Mouse (Mus musculus): Measurements from ENCODE around the gene Slc7a1. TPM values are rescaled to one million over a fixed set of nuclear protein-coding genes. Genes with fewer than 3 reads are reported as not detected.

Gene Slc7a1
- 20.0 and 22.5 TPM in 2 replicates for polyA plus RNA-seq (2015; fragmentation: Nextera tagmentation; extraction: Ambion mirVana)

DNA sequence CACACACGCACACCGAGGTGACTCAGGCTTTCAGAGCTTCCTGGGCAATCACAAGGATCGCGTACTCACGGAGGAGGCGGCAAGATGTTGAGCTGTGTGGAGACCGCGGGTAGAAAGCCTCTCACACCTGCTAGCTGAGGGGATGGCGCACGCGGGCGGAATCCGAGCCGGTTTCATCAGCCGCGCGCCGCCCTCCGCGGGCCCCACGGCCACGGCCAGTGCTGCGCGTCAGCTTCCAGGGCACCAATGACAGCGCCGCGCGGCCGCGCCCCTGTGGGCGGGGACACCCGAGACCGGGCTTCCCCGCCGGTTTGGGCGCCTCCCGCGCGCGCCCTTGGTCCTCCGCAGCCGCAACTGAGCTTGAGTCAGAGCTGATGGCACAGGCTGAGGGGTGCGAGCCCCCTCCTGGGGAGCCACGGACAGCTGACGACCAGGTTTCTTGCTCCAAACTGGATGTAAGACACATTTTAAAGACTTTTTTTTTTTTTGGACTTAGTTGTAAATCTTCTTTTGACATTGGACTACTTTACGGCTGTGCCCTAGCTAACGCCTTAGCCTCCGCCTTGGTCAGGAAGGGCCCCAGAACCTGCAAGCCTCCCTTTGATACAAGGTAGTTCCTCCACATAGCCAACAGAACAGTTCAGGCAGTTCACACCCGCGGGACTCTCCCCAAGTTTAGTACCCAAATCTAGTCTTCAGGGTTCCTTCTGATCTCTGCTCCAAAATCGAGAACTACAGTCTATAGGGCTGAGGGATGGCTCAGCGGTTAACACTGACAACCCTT, at the start of gene Slc7a1:
Gene Slc7a1, minus strand, starts transcription at position 245 of the 784 bp plus-strand sequence.
- Histone ChIP-seq H3K27me3 (replicated peaks; ENCODE audit: control insufficient read depth, insufficient read depth, low read length) (no peaks in the 10 kb centered on the region), H3K36me3 (ENCODE audit: control insufficient read depth, insufficient read depth, low read length) (peaks cover 1% of the 10 kb centered on the region; the same call in 1 of the 2 replicates), H3K9me3 (ENCODE audit: control insufficient read depth, low read length) (no peaks in the 10 kb centered on the region), H3K27ac (ENCODE audit: low read length) (peak within 1 kb of the TSS; percentile 78), H3K9ac (ENCODE audit: low read depth, low read length) (peak within 1 kb of the TSS; percentile 89), H3K4me2 (ENCODE audit: low read depth, low read length) (peak within 1 kb of the TSS; percentile 88), H3K4me3 (ENCODE audit: low read length) (peak within 1 kb of the TSS; percentile 90), H3K4me1 (ENCODE audit: control insufficient read depth, insufficient read depth, low read length) (peaks cover 10% of the 10 kb centered on the region; the same call in 1 of the 2 replicates)
- WGBS: 1% methylated on average over 52 of the region's 52 CpGs
- peak; percentile 97 for ATAC-seq

DNA sequence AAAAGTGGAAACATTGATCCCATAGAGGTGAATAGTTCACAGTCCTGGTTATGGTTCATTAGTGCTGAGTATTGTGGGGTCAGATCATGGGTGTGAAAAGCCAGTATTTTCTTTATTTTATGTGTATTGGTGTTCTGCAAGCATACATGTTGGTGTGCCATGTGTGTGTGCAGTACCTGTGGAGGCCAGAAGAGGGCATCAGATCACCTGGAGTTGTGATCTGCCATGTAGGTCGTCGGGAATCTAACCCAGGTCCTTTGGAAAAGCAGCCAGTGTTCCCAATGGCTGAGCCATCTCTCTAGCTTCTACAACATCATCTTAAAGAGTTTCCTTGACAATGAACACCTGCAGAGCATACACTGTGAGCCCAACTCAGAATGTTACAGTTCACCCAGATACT, 45.3 kb upstream of the Slc7a1 start:
- H3K9me3 ChIP-seq (ENCODE audit: control insufficient read depth, low read length): no peaks in the 10 kb centered on the region
- H3K27me3 ChIP-seq (replicated peaks; ENCODE audit: control insufficient read depth, insufficient read depth, low read length): no peaks in the 10 kb centered on the region
- ATAC-seq: no peak
- no peaks in the 10 kb centered on the region for H3K36me3 ChIP-seq (ENCODE audit: control insufficient read depth, insufficient read depth, low read length)
- H3K4me3 ChIP-seq (ENCODE audit: low read length): no peak overlapping the region
- no peak overlapping the region for H3K27ac ChIP-seq (ENCODE audit: low read length)
- no peaks in the 10 kb centered on the region for H3K4me1 ChIP-seq (ENCODE audit: control insufficient read depth, insufficient read depth, low read length)
- H3K4me2 ChIP-seq (ENCODE audit: low read depth, low read length): no peak overlapping the region
- WGBS: 86% methylated on average over 2 of the region's 2 CpGs
- no peak overlapping the region for H3K9ac ChIP-seq (ENCODE audit: low read depth, low read length)

DNA sequence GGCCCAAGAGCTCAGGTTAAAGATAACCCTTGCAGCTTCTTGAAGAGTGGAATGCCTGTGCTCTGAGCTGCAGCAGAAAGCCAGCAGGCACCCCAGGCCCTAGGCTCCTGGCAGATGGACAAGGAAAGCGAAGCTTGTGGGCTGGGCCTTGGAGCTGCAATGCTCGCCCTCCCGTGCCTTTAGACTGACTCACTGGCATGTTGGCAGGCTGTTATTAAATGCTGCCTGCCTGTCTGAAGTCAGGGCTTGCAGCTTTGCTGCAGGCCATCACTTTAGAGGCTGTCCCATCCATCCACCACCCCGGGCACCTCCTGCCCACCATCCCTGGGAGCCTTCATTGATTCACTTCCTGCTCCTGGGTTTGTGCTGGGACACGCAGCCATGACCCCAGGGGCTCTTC, 44.0 kb upstream of the Slc7a1 start:
- H3K4me3 ChIP-seq (ENCODE audit: low read length): no peak overlapping the region
- no peak overlapping the region for H3K4me2 ChIP-seq (ENCODE audit: low read depth, low read length)
- 0 out of 2 replicates have a peak, but pooled peaks have one; percentile 21 for ATAC-seq
- no peaks in the 10 kb centered on the region for H3K4me1 ChIP-seq (ENCODE audit: control insufficient read depth, insufficient read depth, low read length)
- H3K27ac ChIP-seq (ENCODE audit: low read length): no peak overlapping the region
- H3K9ac ChIP-seq (ENCODE audit: low read depth, low read length): no peak overlapping the region
- no peaks in the 10 kb centered on the region for H3K36me3 ChIP-seq (ENCODE audit: control insufficient read depth, insufficient read depth, low read length)
- 74% methylated on average over 5 of the region's 5 CpGs for WGBS
- no peaks in the 10 kb centered on the region for H3K9me3 ChIP-seq (ENCODE audit: control insufficient read depth, low read length)
- no peaks in the 10 kb centered on the region for H3K27me3 ChIP-seq (replicated peaks; ENCODE audit: control insufficient read depth, insufficient read depth, low read length)

DNA sequence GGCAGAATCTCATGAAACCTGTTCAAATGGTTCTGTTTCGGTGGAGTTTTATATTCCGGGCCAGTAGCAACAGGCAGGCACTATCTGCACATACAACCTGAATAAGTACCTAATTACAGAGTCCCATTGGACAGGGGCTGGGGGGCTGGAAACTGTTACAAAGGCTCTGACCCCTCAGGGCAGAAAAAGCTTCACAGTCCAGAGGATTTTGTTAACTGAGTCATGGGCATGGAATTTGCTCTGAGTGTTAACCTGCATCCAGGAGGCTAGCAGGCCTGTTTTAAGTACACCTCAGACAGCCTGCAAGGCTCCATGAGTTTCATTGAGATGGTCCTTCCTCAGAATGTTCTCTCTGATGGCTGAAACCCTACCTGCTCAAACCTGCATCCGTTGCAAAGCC, 36.0 kb upstream of the Slc7a1 start:
- Histone ChIP-seq H3K27ac (ENCODE audit: low read length) (no peak overlapping the region), H3K4me2 (ENCODE audit: low read depth, low read length) (no peak overlapping the region), H3K27me3 (replicated peaks; ENCODE audit: control insufficient read depth, insufficient read depth, low read length) (no peaks in the 10 kb centered on the region), H3K9me3 (ENCODE audit: control insufficient read depth, low read length) (no peaks in the 10 kb centered on the region), H3K36me3 (ENCODE audit: control insufficient read depth, insufficient read depth, low read length) (no peaks in the 10 kb centered on the region), H3K9ac (ENCODE audit: low read depth, low read length) (no peak overlapping the region), H3K4me3 (ENCODE audit: low read length) (no peak overlapping the region), H3K4me1 (ENCODE audit: control insufficient read depth, insufficient read depth, low read length) (no peaks in the 10 kb centered on the region)
- 79% methylated on average over 3 of the region's 3 CpGs for WGBS
- ATAC-seq: no peak

DNA sequence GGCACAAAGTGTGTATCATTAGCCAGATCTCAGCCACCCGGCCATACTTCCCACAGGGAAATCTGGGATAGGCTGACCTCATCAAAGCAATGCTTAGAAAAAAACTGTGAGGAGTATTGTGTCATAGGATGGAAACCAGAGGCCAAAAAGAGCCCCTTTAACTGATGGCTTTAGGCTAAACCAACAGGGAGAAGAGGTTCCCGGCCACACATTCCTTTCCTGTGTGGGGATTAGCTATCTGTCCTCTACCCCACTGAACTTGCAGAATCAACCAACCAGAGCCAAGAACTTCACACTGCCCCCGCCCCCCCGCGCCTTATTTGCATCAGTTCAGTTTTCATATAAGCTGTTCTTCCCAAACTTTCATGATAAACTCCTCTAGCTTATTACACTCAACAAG, 32.4 kb upstream of the Slc7a1 start:
- H3K27me3 ChIP-seq (replicated peaks; ENCODE audit: control insufficient read depth, insufficient read depth, low read length): no peaks in the 10 kb centered on the region
- no peak overlapping the region for H3K9ac ChIP-seq (ENCODE audit: low read depth, low read length)
- no peaks in the 10 kb centered on the region for H3K36me3 ChIP-seq (ENCODE audit: control insufficient read depth, insufficient read depth, low read length)
- H3K9me3 ChIP-seq (ENCODE audit: control insufficient read depth, low read length): no peaks in the 10 kb centered on the region
- ATAC-seq: no peak
- 70% methylated on average over 5 of the region's 5 CpGs for WGBS
- no peak overlapping the region for H3K27ac ChIP-seq (ENCODE audit: low read length)
- H3K4me2 ChIP-seq (ENCODE audit: low read depth, low read length): no peak overlapping the region
- no peak overlapping the region for H3K4me3 ChIP-seq (ENCODE audit: low read length)
- no peaks in the 10 kb centered on the region for H3K4me1 ChIP-seq (ENCODE audit: control insufficient read depth, insufficient read depth, low read length)

DNA sequence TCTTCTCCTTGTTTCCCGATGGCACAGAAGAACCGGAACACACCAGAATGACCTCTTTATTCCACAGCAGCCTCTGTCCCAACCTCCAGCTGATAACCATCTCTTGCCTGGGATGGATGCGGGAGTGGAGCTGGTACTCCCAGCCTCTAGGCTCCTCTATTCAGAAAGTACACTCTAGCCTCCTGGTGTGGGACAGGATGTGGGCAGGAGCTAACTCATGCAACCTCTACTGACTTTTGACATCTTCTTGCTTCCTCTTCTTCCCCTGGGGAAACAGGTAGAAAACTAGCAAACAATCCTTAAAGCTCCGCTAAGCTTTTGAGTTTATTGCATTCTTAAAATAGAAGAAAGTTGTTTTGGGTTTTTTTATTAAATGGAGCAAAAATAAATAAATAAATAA, 29.1 kb upstream of the Slc7a1 start:
- WGBS: 78% methylated on average over 4 of the region's 4 CpGs
- H3K4me1 ChIP-seq (ENCODE audit: control insufficient read depth, insufficient read depth, low read length): no peaks in the 10 kb centered on the region
- no peak overlapping the region for H3K4me3 ChIP-seq (ENCODE audit: low read length)
- H3K9me3 ChIP-seq (ENCODE audit: control insufficient read depth, low read length): no peaks in the 10 kb centered on the region
- no peaks in the 10 kb centered on the region for H3K36me3 ChIP-seq (ENCODE audit: control insufficient read depth, insufficient read depth, low read length)
- no peak overlapping the region for H3K9ac ChIP-seq (ENCODE audit: low read depth, low read length)
- no peak for ATAC-seq
- H3K27me3 ChIP-seq (replicated peaks; ENCODE audit: control insufficient read depth, insufficient read depth, low read length): no peaks in the 10 kb centered on the region
- no peak overlapping the region for H3K4me2 ChIP-seq (ENCODE audit: low read depth, low read length)
- no peak overlapping the region for H3K27ac ChIP-seq (ENCODE audit: low read length)

DNA sequence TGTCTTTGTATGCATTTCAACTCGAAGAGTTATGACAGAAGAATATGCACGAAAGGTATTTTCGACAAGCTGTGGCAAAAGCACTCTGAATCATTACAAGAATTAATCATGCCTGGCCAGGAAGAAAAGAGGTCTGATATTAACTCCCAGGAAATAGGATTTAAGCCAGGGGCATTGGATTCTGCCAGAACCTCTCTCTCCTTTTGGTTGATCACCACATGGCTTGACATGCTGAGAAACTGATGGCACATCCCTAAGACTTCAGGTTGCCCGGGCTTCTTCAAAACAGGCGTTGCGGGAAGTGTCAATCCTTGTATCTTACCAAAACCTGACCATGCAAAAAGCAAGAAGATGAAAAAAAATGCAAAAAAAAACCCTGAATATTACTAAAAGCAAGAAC, 25.4 kb upstream of the Slc7a1 start:
- Histone ChIP-seq H3K36me3 (ENCODE audit: control insufficient read depth, insufficient read depth, low read length) (no peaks in the 10 kb centered on the region), H3K27ac (ENCODE audit: low read length) (no peak overlapping the region), H3K27me3 (replicated peaks; ENCODE audit: control insufficient read depth, insufficient read depth, low read length) (no peaks in the 10 kb centered on the region), H3K4me3 (ENCODE audit: low read length) (no peak overlapping the region), H3K9me3 (ENCODE audit: control insufficient read depth, low read length) (no peaks in the 10 kb centered on the region), H3K4me1 (ENCODE audit: control insufficient read depth, insufficient read depth, low read length) (no peaks in the 10 kb centered on the region), H3K9ac (ENCODE audit: low read depth, low read length) (no peak overlapping the region), H3K4me2 (ENCODE audit: low read depth, low read length) (no peak overlapping the region)
- 74% methylated on average over 6 of the region's 6 CpGs for WGBS
- ATAC-seq: no peak

DNA sequence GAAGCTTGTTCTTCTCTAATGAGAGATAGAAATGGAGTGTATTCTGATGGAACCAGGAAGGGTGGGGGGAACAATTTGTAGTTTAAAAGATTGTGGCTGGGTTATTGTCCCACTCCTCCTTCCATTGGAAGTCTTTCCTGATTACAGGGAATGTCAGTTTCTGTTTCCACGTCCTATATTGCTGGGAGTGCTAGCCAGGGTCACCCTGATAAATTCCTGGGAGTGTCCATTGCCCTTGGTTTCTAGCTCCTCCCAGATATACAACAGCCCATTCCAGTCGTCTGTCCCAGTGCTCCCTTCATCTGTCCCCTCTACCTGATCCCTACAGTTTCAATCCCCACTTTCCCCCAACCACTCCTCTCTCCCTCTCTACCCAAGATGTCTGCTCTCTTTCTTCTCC, 21.6 kb upstream of the Slc7a1 start:
- 45% methylated on average over 2 of the region's 2 CpGs for WGBS

DNA sequence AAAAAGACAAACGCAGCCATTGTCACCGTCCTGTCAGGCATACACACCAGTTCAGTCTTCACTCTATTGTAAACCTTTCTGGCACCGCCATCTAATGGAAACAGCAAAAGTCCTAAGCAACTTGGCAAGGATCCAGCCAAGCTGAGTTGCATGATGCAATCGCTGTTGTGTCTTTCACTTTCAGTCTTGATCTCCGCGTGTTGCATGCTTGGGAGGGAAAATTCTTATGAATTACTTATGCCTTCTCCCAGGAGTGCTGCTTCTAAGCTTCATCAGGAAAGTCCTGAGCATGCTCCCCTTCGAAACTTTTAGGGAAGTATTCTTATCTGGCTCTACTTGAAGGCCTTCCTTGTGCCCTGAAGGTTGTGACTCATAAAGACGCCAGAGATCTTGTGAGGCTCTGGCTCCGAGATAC, 19.4 kb upstream of the Slc7a1 start:
- ATAC-seq: peak; percentile 51; the same call in 1 of the 2 replicates
- H3K36me3 ChIP-seq (ENCODE audit: control insufficient read depth, insufficient read depth, low read length): no peaks in the 10 kb centered on the region
- 69% methylated on average over 9 of the region's 9 CpGs for WGBS
- H3K27ac ChIP-seq (ENCODE audit: low read length): no peak overlapping the region
- no peak overlapping the region for H3K4me2 ChIP-seq (ENCODE audit: low read depth, low read length)
- peaks cover 4% of the 10 kb centered on the region; the same call in 1 of the 2 replicates for H3K9me3 ChIP-seq (ENCODE audit: control insufficient read depth, low read length)
- H3K4me3 ChIP-seq (ENCODE audit: low read length): no peak overlapping the region
- H3K9ac ChIP-seq (ENCODE audit: low read depth, low read length): no peak overlapping the region
- H3K27me3 ChIP-seq (replicated peaks; ENCODE audit: control insufficient read depth, insufficient read depth, low read length): no peaks in the 10 kb centered on the region
- peaks cover 2% of the 10 kb centered on the region; the same call in 1 of the 2 replicates for H3K4me1 ChIP-seq (ENCODE audit: control insufficient read depth, insufficient read depth, low read length)

More for the DNA sequence above, 21.6 kb upstream of the Slc7a1 start:
- Histone ChIP-seq H3K9ac (ENCODE audit: low read depth, low read length) (no peak overlapping the region), H3K9me3 (ENCODE audit: control insufficient read depth, low read length) (peaks cover 4% of the 10 kb centered on the region; the same call in 1 of the 2 replicates), H3K27me3 (replicated peaks; ENCODE audit: control insufficient read depth, insufficient read depth, low read length) (no peaks in the 10 kb centered on the region), H3K4me3 (ENCODE audit: low read length) (no peak overlapping the region), H3K27ac (ENCODE audit: low read length) (no peak overlapping the region), H3K4me2 (ENCODE audit: low read depth, low read length) (no peak overlapping the region), H3K36me3 (ENCODE audit: control insufficient read depth, insufficient read depth, low read length) (no peaks in the 10 kb centered on the region), H3K4me1 (ENCODE audit: control insufficient read depth, insufficient read depth, low read length) (0 out of 2 replicates have a peak, but pooled peaks cover under 1% of the 10 kb centered on the region)
- peak; percentile 64 for ATAC-seq
